Mouse (Mus musculus) olfactory bulb, adult 2 months (tissue): ENCODE data around the gene Bbx.

Source experiments
- CTCF ChIP-seq: fragments of 200-500 bp; IDR thresholded peaks from 2 replicates; pipeline ENCODE4 v1.5.1; 2012; ENCODE audit warnings: low read depth, mild to moderate bottlenecking, low read length, moderate library complexity; ENCODE audit not compliant: insufficient read depth
- POLR2A ChIP-seq: fragments of 200-500 bp; IDR thresholded peaks from 2 replicates; pipeline ENCODE4 v1.6.1; 2012; ENCODE audit warnings: mild to moderate bottlenecking, low read depth, low read length, moderate library complexity; ENCODE audit not compliant: insufficient read depth

DNA sequence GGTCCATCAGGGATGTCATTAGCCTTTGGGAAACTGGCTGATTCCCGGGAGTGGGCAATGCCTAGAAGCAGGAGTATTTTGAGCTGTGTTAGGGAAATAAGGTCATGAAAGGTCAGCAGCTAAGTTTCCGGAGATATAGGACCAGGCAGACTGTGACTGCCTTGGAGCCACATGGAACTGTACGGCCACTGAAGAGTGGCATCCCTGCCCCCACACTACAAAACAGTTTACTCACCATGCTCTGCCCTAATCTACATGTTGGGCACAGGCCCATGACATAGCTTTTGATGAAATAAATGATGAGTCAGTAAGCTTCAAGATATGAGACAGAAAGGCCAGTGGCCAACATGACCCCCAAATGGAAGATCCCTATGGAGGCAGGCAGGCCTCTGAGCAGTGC is 60.7 kb downstream of the Bbx start:
- TF ChIP-seq POLR2A (no peak), CTCF (no peak)
